Mouse (Mus musculus) lung, embryonic 14.5 days (tissue): ENCODE measurements around the gene Yod1. TPM values are rescaled to one million over a fixed set of nuclear protein-coding genes. Genes with fewer than 3 reads are reported as not detected.

ENCODE experiments used
- ATAC-seq: fragments of 200-750 bp; cut with Nextera tagmentation; 2 replicates; pipeline ENCODE4 v1.8.0; 2017; ENCODE audit warnings: mild to moderate bottlenecking, moderate TSS enrichment, moderate library complexity; ENCODE audit not compliant: insufficient read depth
- DNase-seq: peaks from one replicate; pipeline ENCODE4 v3.0.0-alpha.2; 2015
- H3K27ac ChIP-seq: fragments of 300-500 bp; sonication (generic); 2 replicates; pipeline ENCODE4 v1.5.1; 2014; ENCODE audit warnings: low read depth, mild to moderate bottlenecking, moderate library complexity
- H3K27me3 ChIP-seq: fragments of 300-500 bp; sonication (generic); 2 replicates; pipeline ENCODE4 v1.6.1; 2014; ENCODE audit warnings: low read length, control low read depth; ENCODE audit not compliant: insufficient read depth
- H3K36me3 ChIP-seq: fragments of 300-500 bp; sonication (generic); 2 replicates; pipeline ENCODE4 v1.6.1; 2014; ENCODE audit warnings: control low read depth; ENCODE audit not compliant: insufficient read depth
- H3K4me1 ChIP-seq: fragments of 300-500 bp; sonication (generic); 2 replicates; pipeline ENCODE4 v1.6.1; 2014; ENCODE audit warnings: antibody characterized with exemption, control low read depth; ENCODE audit not compliant: insufficient read depth
- H3K4me2 ChIP-seq: fragments of 300-500 bp; sonication (generic); 2 replicates; pipeline ENCODE4 v1.6.1; 2014; ENCODE audit warnings: mild to moderate bottlenecking
- H3K4me3 ChIP-seq: fragments of 300-500 bp; sonication (generic); 2 replicates; pipeline ENCODE4 v1.5.1; 2014; ENCODE audit warnings: low read depth, low read length
- H3K9ac ChIP-seq: fragments of 300-500 bp; sonication (generic); 2 replicates; pipeline ENCODE4 v1.6.1; 2014
- H3K9me3 ChIP-seq: fragments of 300-500 bp; sonication (generic); 2 replicates; pipeline ENCODE4 v1.6.1; 2016; ENCODE audit warnings: low read depth, low read length, control low read depth
- CTCF ChIP-seq: IDR thresholded peaks from 2 replicates; pipeline ENCODE4 v1.5.1; 2016; ENCODE audit warnings: antibody characterized with exemption, low read depth
- WGBS: fragments of 180-500 bp; shearing (Covaris S2); extraction: QIAGEN DNeasy Blood & Tissue Kit; methylation state at CpG from one replicate; pipeline ENCODE4 v1.1.7; 2014; 5-methylcytosine and 5-hydroxymethylcytosine counted together
- polyA plus RNA-seq: library from polyadenylated mRNA; unstranded; fragments of >200 nt; fragmentation: Nextera tagmentation; extraction: Ambion mirVana; gene quantifications from 2 replicates; pipeline ENCODE4 v1.2.1, GENCODE M21; 2014

The Yod1 gene
- polyA plus RNA-seq, 1 experiment from 2014 or later: 11.7 TPM

DNA sequence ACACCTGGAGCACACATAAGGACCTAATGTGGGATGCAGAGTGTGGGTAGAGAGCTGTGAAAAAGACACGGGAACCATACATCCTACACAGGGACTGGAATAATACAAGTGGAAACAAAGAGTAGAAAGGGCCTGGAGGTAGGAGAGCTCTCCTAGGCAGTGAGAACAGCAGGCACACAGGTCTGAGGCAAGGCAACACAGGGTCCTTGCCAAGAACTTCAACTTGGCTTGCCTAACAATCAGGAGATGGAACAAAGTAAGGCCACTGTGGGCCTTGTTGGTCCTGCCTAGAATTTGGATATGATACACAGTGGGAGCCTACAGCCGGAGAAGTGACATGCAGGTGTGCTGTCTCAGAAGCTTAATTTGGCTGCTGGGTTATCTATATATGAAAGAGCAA is 52.8 kb downstream of the Yod1 start:
- H3K4me2 ChIP-seq: no peak overlapping the region
- H3K9me3 ChIP-seq: no peaks in the 10 kb centered on the region
- TF ChIP-seq CTCF: no peak
- H3K36me3 ChIP-seq: no peaks in the 10 kb centered on the region
- no peak overlapping the region for H3K9ac ChIP-seq
- H3K4me3 ChIP-seq: no peak overlapping the region
- no peaks in the 10 kb centered on the region for H3K27me3 ChIP-seq
- 69% methylated on average over 2 of the region's 2 CpGs for WGBS
- ATAC-seq (no peak), DNase-seq (no peak)
- H3K27ac ChIP-seq: peak overlapping the region; percentile 52
- no peaks in the 10 kb centered on the region for H3K4me1 ChIP-seq

DNA sequence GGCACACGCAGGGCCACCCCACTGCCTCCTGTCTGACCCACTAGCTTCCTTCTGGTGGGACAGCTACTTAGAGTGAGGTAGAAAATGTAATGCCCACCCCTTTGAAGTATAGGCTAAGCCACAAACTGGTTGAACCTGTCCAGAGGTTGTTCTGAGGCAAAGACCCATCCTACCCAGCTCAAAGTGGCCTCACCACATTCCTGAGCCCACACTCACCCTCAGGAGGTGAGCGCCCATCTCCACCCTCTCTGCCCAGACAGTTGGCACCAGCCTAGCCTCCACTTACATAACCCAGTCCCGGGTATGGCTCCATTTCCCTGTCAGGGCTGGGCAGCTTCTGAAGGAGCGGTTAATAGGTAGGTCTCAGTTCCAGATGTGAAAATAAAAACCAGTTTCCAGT is 53.4 kb downstream of the Yod1 start:
- H3K4me3 ChIP-seq: no peak overlapping the region
- H3K36me3 ChIP-seq: no peaks in the 10 kb centered on the region
- H3K9me3 ChIP-seq: no peaks in the 10 kb centered on the region
- H3K4me2 ChIP-seq: no peak overlapping the region
- no peaks in the 10 kb centered on the region for H3K27me3 ChIP-seq
- 66% methylated on average over 4 of the region's 4 CpGs for WGBS
- 0 out of 2 replicates have a peak, but pooled peaks cover under 1% of the 10 kb centered on the region for H3K4me1 ChIP-seq
- ATAC-seq: peak; percentile 94
- H3K27ac ChIP-seq: peak overlapping the region; percentile 52
- TF ChIP-seq CTCF: no peak
- DNase-seq: peak; percentile 68
- no peak overlapping the region for H3K9ac ChIP-seq

DNA sequence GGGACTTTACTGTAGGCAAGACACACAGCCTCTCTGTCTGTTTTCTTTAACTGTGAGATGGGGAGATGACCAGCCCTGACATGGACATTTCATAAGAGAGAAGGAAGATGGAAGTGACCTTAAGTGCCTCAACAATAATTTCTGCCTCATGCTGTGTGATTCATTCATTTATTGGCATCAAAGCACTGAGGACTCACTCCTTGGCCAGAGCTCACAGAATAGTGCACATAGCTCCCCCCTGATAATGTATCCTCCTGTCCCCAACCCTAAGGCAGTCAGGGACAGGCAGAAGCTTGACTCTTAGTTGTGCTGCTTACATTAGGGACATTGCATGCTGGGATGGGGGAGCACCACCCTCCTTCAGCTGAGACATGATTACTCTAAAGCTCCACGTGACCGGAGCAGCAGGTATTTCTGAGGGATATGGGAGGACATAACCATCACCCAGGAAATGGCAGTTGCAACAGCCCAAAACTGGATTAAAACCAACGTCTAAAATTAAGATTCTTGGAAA is 53.9 kb downstream of the Yod1 start:
- no peak for ATAC-seq
- Histone ChIP-seq H3K9me3 (no peaks in the 10 kb centered on the region), H3K27me3 (no peaks in the 10 kb centered on the region), H3K9ac (no peak overlapping the region), H3K4me3 (no peak overlapping the region), H3K27ac (peak overlapping the region; percentile 44; the same call in 1 of the 2 replicates), H3K4me1 (0 out of 2 replicates have a peak, but pooled peaks cover 4% of the 10 kb centered on the region), H3K4me2 (no peak overlapping the region), H3K36me3 (no peaks in the 10 kb centered on the region)
- TF ChIP-seq CTCF: no peak
- 72% methylated on average over 3 of the region's 3 CpGs for WGBS
- DNase-seq: no peak

Other genes with a start within 250 kb of the Yod1 start
- 0.13 TPM in 1 of 2 replicates, not detected in the other for gene Zp3r, start 87.7 kb upstream of the Yod1 start, polyA plus RNA-seq
- not detected in 2 replicates for gene C4bp, start 55.7 kb upstream of the Yod1 start, polyA plus RNA-seq
- not detected in 2 replicates for gene Gm29427, start 1.5 kb upstream of the Yod1 start, polyA plus RNA-seq
- 6.5 and 7.2 TPM in 2 replicates for gene Pfkfb2, start 11.9 kb downstream of the Yod1 start, polyA plus RNA-seq
- gene AA986860, start 14.6 kb downstream of the Yod1 start, polyA plus RNA-seq: 7.8 TPM in 2 replicates
- gene Fcamr, start 83.6 kb downstream of the Yod1 start, polyA plus RNA-seq: not detected in 2 replicates
- not detected in 2 replicates for gene Pigr, start 109.4 kb downstream of the Yod1 start, polyA plus RNA-seq
- gene Fcmr, start 148.3 kb downstream of the Yod1 start, polyA plus RNA-seq: not detected in 2 replicates
- not detected in 2 replicates for gene Il24, start 170.1 kb downstream of the Yod1 start, polyA plus RNA-seq
- not detected in 2 replicates for gene Il20, start 194.1 kb downstream of the Yod1 start, polyA plus RNA-seq
- gene Il19, start 222.8 kb downstream of the Yod1 start, polyA plus RNA-seq: not detected in 2 replicates